Mouse (Mus musculus) liver, embryonic 16.5 days (tissue): ENCODE data around the gene Gm21958. TPM values are rescaled to one million over a fixed set of nuclear protein-coding genes. Genes with fewer than 3 reads are reported as not detected.

Source experiments
- ATAC-seq: fragments of 200-750 bp; cut with Nextera tagmentation; 2 replicates; pipeline ENCODE4 v1.8.0; 2017; ENCODE audit warnings: low read depth, mild to moderate bottlenecking, moderate number of reproducible peaks, moderate library complexity
- H3K27ac ChIP-seq: fragments of 300-500 bp; sonication (generic); 2 replicates; pipeline ENCODE4 v1.5.1; 2014; ENCODE audit warnings: mild to moderate bottlenecking, low read length
- H3K27me3 ChIP-seq: fragments of 300-500 bp; sonication (generic); 2 replicates; pipeline ENCODE4 v1.6.1; 2014; ENCODE audit warnings: low read depth, low read length, mixed read lengths; ENCODE audit not compliant: control insufficient read depth, insufficient read depth
- H3K36me3 ChIP-seq: fragments of 300-500 bp; sonication (generic); 2 replicates; pipeline ENCODE4 v1.6.1; 2014; ENCODE audit warnings: mild to moderate bottlenecking; ENCODE audit not compliant: control insufficient read depth, insufficient read depth
- H3K4me1 ChIP-seq: fragments of 300-500 bp; sonication (generic); 2 replicates; pipeline ENCODE4 v1.6.1; 2014; ENCODE audit warnings: low read depth, low read length, mixed read lengths; ENCODE audit not compliant: control insufficient read depth
- H3K4me2 ChIP-seq: fragments of 300-500 bp; sonication (generic); 2 replicates; pipeline ENCODE4 v1.6.1; 2014; ENCODE audit warnings: low read depth, low read length, mixed read lengths
- H3K4me3 ChIP-seq: fragments of 300-500 bp; sonication (generic); 2 replicates; pipeline ENCODE4 v1.5.1; 2014; ENCODE audit warnings: low read depth, mild to moderate bottlenecking, low read length
- H3K9ac ChIP-seq: fragments of 300-500 bp; sonication (generic); 2 replicates; pipeline ENCODE4 v1.6.1; 2014; ENCODE audit warnings: low read depth, low read length
- H3K9me3 ChIP-seq: fragments of 300-500 bp; sonication (generic); replicated peaks from 2 replicates; pipeline ENCODE4 v1.6.1; 2016; ENCODE audit warnings: low read length; ENCODE audit not compliant: control insufficient read depth
- WGBS: fragments of 180-500 bp; shearing (Covaris S2); extraction: QIAGEN DNeasy Blood & Tissue Kit; methylation state at CpG from one replicate; pipeline ENCODE4 v1.1.7; 2014; ENCODE audit not compliant: insufficient replicate concordance; 5-methylcytosine and 5-hydroxymethylcytosine counted together
- polyA plus RNA-seq: library from polyadenylated mRNA; unstranded; fragments of >200 nt; fragmentation: Nextera tagmentation; extraction: Ambion mirVana; gene quantifications from 2 replicates; pipeline ENCODE4 v1.2.1, GENCODE M21; 2015

Gene Gm21958
- polyA plus RNA-seq, 1 experiment from 2014 or later, result not detected

- H3K4me3 ChIP-seq, result no peak overlapping the region
- no peaks in the 10 kb centered on the region for H3K36me3 ChIP-seq
- 60% methylated on average over 13 of the region's 13 CpGs for WGBS
- no peak for ATAC-seq
- no peaks in the 10 kb centered on the region for H3K9me3 ChIP-seq
- H3K27me3 ChIP-seq, result no peaks in the 10 kb centered on the region
- no peaks in the 10 kb centered on the region for H3K4me1 ChIP-seq
- H3K9ac ChIP-seq, result no peak overlapping the region
- no peak overlapping the region for H3K4me2 ChIP-seq
- H3K27ac ChIP-seq, result no peak overlapping the region
Measured at GRCm38 (mm10) chr3:54672557-54673529, 41.3 kb downstream of the Gm21958 start.

GRCm38 (mm10) chr3:54672111-54672510 is 42.0 kb downstream of the Gm21958 start:
- H3K9ac ChIP-seq, result no peak overlapping the region
- no peaks in the 10 kb centered on the region for H3K9me3 ChIP-seq
- H3K27ac ChIP-seq, result no peak overlapping the region
- H3K4me3 ChIP-seq, result no peak overlapping the region
- ATAC-seq, result no peak
- H3K36me3 ChIP-seq, result no peaks in the 10 kb centered on the region
- H3K27me3 ChIP-seq, result no peaks in the 10 kb centered on the region
- H3K4me1 ChIP-seq, result no peaks in the 10 kb centered on the region
- 60% methylated on average over 3 of the region's 3 CpGs for WGBS
- H3K4me2 ChIP-seq, result no peak overlapping the region

- Histone ChIP-seq H3K9me3 (no peaks in the 10 kb centered on the region), H3K4me3 (no peak overlapping the region), H3K9ac (no peak overlapping the region), H3K4me1 (no peaks in the 10 kb centered on the region), H3K36me3 (no peaks in the 10 kb centered on the region), H3K27ac (no peak overlapping the region), H3K27me3 (no peaks in the 10 kb centered on the region), H3K4me2 (no peak overlapping the region)
- WGBS, result 61% methylated on average over 6 of the region's 6 CpGs
- ATAC-seq, result no peak
Measured at GRCm38 (mm10) chr3:54669559-54669958, 44.6 kb downstream of the Gm21958 start.

- Histone ChIP-seq H3K27me3 (no peaks in the 10 kb centered on the region), H3K4me2 (no peak overlapping the region), H3K9me3 (no peaks in the 10 kb centered on the region), H3K9ac (no peak overlapping the region), H3K36me3 (no peaks in the 10 kb centered on the region), H3K4me1 (no peaks in the 10 kb centered on the region), H3K4me3 (no peak overlapping the region), H3K27ac (no peak overlapping the region)
- WGBS, result 58% methylated on average over 6 of the region's 6 CpGs
- ATAC-seq, result no peak
Measured at GRCm38 (mm10) chr3:54668722-54669121, 45.4 kb downstream of the Gm21958 start.

- Histone ChIP-seq H3K36me3 (no peaks in the 10 kb centered on the region), H3K9ac (no peak overlapping the region), H3K4me2 (no peak overlapping the region), H3K27ac (no peak overlapping the region), H3K4me1 (no peaks in the 10 kb centered on the region), H3K27me3 (no peaks in the 10 kb centered on the region), H3K4me3 (no peak overlapping the region), H3K9me3 (no peaks in the 10 kb centered on the region)
- 70% methylated on average over 3 of the region's 3 CpGs for WGBS
- ATAC-seq, result no peak
Measured at GRCm38 (mm10) chr3:54668141-54668540, 46.0 kb downstream of the Gm21958 start.

Other genes with a start within 250 kb of the Gm21958 start
- 30.2 and 30.3 TPM in 2 replicates for gene Supt20, start 21.5 kb downstream of the Gm21958 start, polyA plus RNA-seq
- gene Exosc8, start 21.0 kb upstream of the Gm21958 start, polyA plus RNA-seq, result 52.2 and 57.2 TPM in 2 replicates
- gene Alg5, start 21.2 kb upstream of the Gm21958 start, polyA plus RNA-seq, result 19.0 and 22.5 TPM in 2 replicates
- gene Smad9, start 41.2 kb upstream of the Gm21958 start, polyA plus RNA-seq, result 0.04 and 0.05 TPM in 2 replicates
- gene Rfxap, start 93.4 kb upstream of the Gm21958 start, polyA plus RNA-seq, result 12.4 and 12.8 TPM in 2 replicates
- gene Sertm1, start 201.5 kb upstream of the Gm21958 start, polyA plus RNA-seq, result 0.28 and 0.42 TPM in 2 replicates